Mouse (Mus musculus) G1E (cell line): ENCODE measurements around the gene Gm21954.

Experiments used
- CTCF ChIP-seq: IDR thresholded peaks from 2 replicates; pipeline ENCODE4 v1.5.1; 2012; ENCODE audit warnings: low read depth, low read length, inconsistent platforms, mixed read lengths
- POLR2AphosphoS5 ChIP-seq: IDR thresholded peaks from 2 replicates; pipeline ENCODE4 v1.6.1; 2012; ENCODE audit warnings: low read depth, low read length, inconsistent platforms; ENCODE audit not compliant: insufficient replicate concordance

GRCm38 (mm10) chr3:55431223-55431622 lies 40.8 kb downstream of the Gm21954 start:
- no peak for TF ChIP-seq CTCF
- no peak for TF ChIP-seq POLR2AphosphoS5
